ENCODE assay signal across 7 mouse cellular contexts in genomic region chr14:105333475-105334094, GRCm38 (mm10).
DNase-seq lines count a peak whose midpoint lies in the region.

No protein-coding gene starts in this region.

- DNase-seq in brain, adult 2 months (ENCODE audit: low read depth, low spot score): peak; percentile 95
- peak; percentile 69 to 77 for DNase-seq in cerebellum, adult 18-20 months
- DNase-seq in frontal cortex, adult 2 months (ENCODE audit: extremely low spot score in 1 of 2, low spot score in 1 of 2): peak; percentile 57 to 81
- peak; percentile 73 for DNase-seq in left cerebral cortex, postnatal 14 days (ENCODE audit: low spot score in 2 of 2)
- DNase-seq in urinary bladder, postnatal 10 days (ENCODE audit: low spot score): no peak
- DNase-seq in lung, postnatal 4 days: no peak
- no peak for DNase-seq in ovary, postnatal 14 days (ENCODE audit: low spot score)

- intact Hi-C loops in left cerebral cortex, postnatal 14 days (cut with DNase I): loop anchor here (5.0 kb wide), 1 partner anchor 564 kb away; the partner anchor contains the start of gene Spry2

Comparison
In these comparisons a context has a peak if more than half of its experiments do, and no peak if none do; other contexts are left out.
1. DNase-seq: peak in brain, adult 2 months (single experiment), cerebellum, adult 18-20 months (2 of 2), frontal cortex, adult 2 months (2 of 2) and left cerebral cortex, postnatal 14 days (2 of 2); none in urinary bladder, postnatal 10 days (single experiment), lung, postnatal 4 days (0 of 2) and ovary, postnatal 14 days (single experiment).